Mouse (Mus musculus) gastrocnemius, adult 2 months (tissue): ENCODE measurements around the gene Tifa. TPM values are rescaled to one million over a fixed set of nuclear protein-coding genes. Genes with fewer than 3 reads are reported as not detected.
"Not testable (repeated sequence)": the region's sequence is repeated elsewhere in the genome, so short reads cannot be mapped to it uniquely, and the experiment has no call there.

Experiments
- DNase-seq: peaks from one replicate; pipeline ENCODE4 v3.0.0; 2022
- H3K27ac ChIP-seq: fragments of 200-600 bp; 2 replicates; pipeline ENCODE4 v1.8.1; 2022; ENCODE audit warnings: mild to moderate bottlenecking
- H3K4me3 ChIP-seq: fragments of 200-600 bp; 2 replicates; pipeline ENCODE4 v1.8.1; 2022; ENCODE audit warnings: mild to moderate bottlenecking, moderate library complexity
- CTCF ChIP-seq: fragments of 200-600 bp; IDR thresholded peaks from 2 replicates; pipeline ENCODE4 v1.8.1; 2022; ENCODE audit warnings: antibody characterized with exemption, mild to moderate bottlenecking, moderate library complexity
- intact Hi-C: fragments of 180-260 bp; cut with DNase I; formaldehyde crosslinking; loops from one replicate; pipeline ENCODE4 v1.15.1; 2025
- total RNA-seq, 2 experiments: library from RNA; stranded (reverse); gene quantifications; 2 replicates each; pipeline ENCODE4 v1.2.3; 2021

Gene Tifa
- total RNA-seq, 2 experiments from 2014 or later, result 0.64 to 1.3 TPM

- no peak overlapping the region for H3K27ac ChIP-seq
- H3K4me3 ChIP-seq, result no peak overlapping the region
- no peak for TF ChIP-seq CTCF
- intact Hi-C loops, result loop anchor here (5.0 to 10.0 kb wide), 2 partner anchors 182 to 190 kb away; no protein-coding TSS in a partner anchor
- no peak for DNase-seq
These were observed 27.2 kb upstream of the Tifa start for GRCm38 (mm10) chr3:127762403-127762802.

GRCm38 (mm10) chr3:127763076-127763612 lies 26.5 kb upstream of the Tifa start:
- no peak overlapping the region for H3K27ac ChIP-seq
- TF ChIP-seq CTCF, result peak; percentile 84
- peak overlapping the region; percentile 45 for H3K4me3 ChIP-seq
- intact Hi-C loops, result loop anchor here (5.0 to 10.0 kb wide), 2 partner anchors 182 to 191 kb away; no protein-coding TSS in a partner anchor
- peak; percentile 85 for DNase-seq

GRCm38 (mm10) chr3:127764541-127764940 lies 25.1 kb upstream of the Tifa start:
- Histone ChIP-seq H3K27ac (no peak overlapping the region), H3K4me3 (no peak overlapping the region)
- DNase-seq, result no peak
- no peak for TF ChIP-seq CTCF
- intact Hi-C loops, result loop anchor here (5.0 to 10.0 kb wide), 2 partner anchors 180 to 192 kb away; no protein-coding TSS in a partner anchor

- no peak overlapping the region for H3K4me3 ChIP-seq
- no peak for DNase-seq
- TF ChIP-seq CTCF, result no peak
- H3K27ac ChIP-seq, result no peak overlapping the region
- intact Hi-C loops, result loop anchor here (10.0 kb wide), 1 partner anchor 179 kb away; no protein-coding TSS in a partner anchor
These were observed 23.6 kb upstream of the Tifa start for GRCm38 (mm10) chr3:127765971-127766370.

GRCm38 (mm10) chr3:127769146-127769545 lies 20.5 kb upstream of the Tifa start:
- H3K4me3 ChIP-seq, result no peak overlapping the region
- no peak for TF ChIP-seq CTCF
- intact Hi-C loops, result loop anchor here (10.0 kb wide), 1 partner anchor 176 kb away; no protein-coding TSS in a partner anchor
- DNase-seq, result no peak
- H3K27ac ChIP-seq, result no peak overlapping the region

- peak; percentile 74 for DNase-seq
- Histone ChIP-seq H3K27ac (peak within 1 kb of the TSS; percentile 85), H3K4me3 (peak within 1 kb of the TSS; percentile 77)
- intact Hi-C loops, result no loop called here
- TF ChIP-seq CTCF, result peak; percentile 68
These were observed 9.5 kb upstream of the Tifa start, which contains the start of gene Alpk1 for GRCm38 (mm10) chr3:127780021-127780644. Alpk1 (minus strand) TSS chr3:127780527.

- no peak for TF ChIP-seq CTCF
- intact Hi-C loops, result no loop called here
- H3K27ac ChIP-seq, result no peak overlapping the region
- H3K4me3 ChIP-seq, result no peak overlapping the region; the same call in 1 of the 2 replicates
- no peak for DNase-seq
These were observed 8.7 kb upstream of the Tifa start for GRCm38 (mm10) chr3:127780921-127781320.

- no peak overlapping the region for H3K4me3 ChIP-seq
- H3K27ac ChIP-seq, result no peak overlapping the region
- intact Hi-C loops, result no loop called here
- no peak for DNase-seq
- TF ChIP-seq CTCF, result no peak
These were observed 6.7 kb upstream of the Tifa start for GRCm38 (mm10) chr3:127782921-127783320.

- intact Hi-C loops, H3K4me3 ChIP-seq, H3K27ac ChIP-seq, DNase-seq: not testable (repeated sequence)
These were observed 5.9 kb upstream of the Tifa start for GRCm38 (mm10) chr3:127783680-127784079.

- Histone ChIP-seq H3K27ac (no peak overlapping the region), H3K4me3 (no peak overlapping the region)
- no peak for DNase-seq
- TF ChIP-seq CTCF, result no peak
- intact Hi-C loops, result no loop called here
These were observed 2.6 kb upstream of the Tifa start for GRCm38 (mm10) chr3:127787032-127787431.

- no peak for DNase-seq
- Histone ChIP-seq H3K4me3 (no peak overlapping the region), H3K27ac (no peak overlapping the region)
- no peak for TF ChIP-seq CTCF
- intact Hi-C loops, result no loop called here
These were observed 1.6 kb upstream of the Tifa start for GRCm38 (mm10) chr3:127788038-127788437.

GRCm38 (mm10) chr3:127788919-127789318 lies 686 bp upstream of the Tifa start:
- intact Hi-C loops, result no loop called here
- TF ChIP-seq CTCF, result no peak

GRCm38 (mm10) chr3:127790234-127791055 lies 840 bp downstream of the Tifa start:
- peak; percentile 46 for DNase-seq
- Histone ChIP-seq H3K4me3 (peak overlapping the region; percentile 89), H3K27ac (peak overlapping the region; percentile 77)
- intact Hi-C loops, result loop anchor here (5.0 kb wide), 1 partner anchor 47 kb away; the partner anchor contains the start of gene Ap1ar
- no peak for TF ChIP-seq CTCF

More at GRCm38 (mm10) chr3:127788919-127789318, 686 bp upstream of the Tifa start:
- Histone ChIP-seq H3K4me3 (peak overlapping the region; percentile 89), H3K27ac (peak overlapping the region; percentile 77; the same call in 1 of the 2 replicates)
- DNase-seq, result no peak
